Mouse (Mus musculus): ENCODE data around the gene Gm20489. TPM values are rescaled to one million over a fixed set of nuclear protein-coding genes. Genes with fewer than 3 reads are reported as not detected.

Gm20489 gene
- polyA plus RNA-seq (2012; ENCODE audit: insufficient read depth, insufficient read length, missing spikeins): 2.3 TPM in 1 of 2 replicates, not detected in the other

- Histone ChIP-seq H3K4me1 (ENCODE audit: control insufficient read depth, insufficient read depth, low read length) (peaks cover 19% of the 10 kb centered on the region), H3K4me3 (ENCODE audit: insufficient read depth, low read length) (peak within 1 kb of the TSS; percentile 66), H3K27ac (ENCODE audit: insufficient read depth, low read depth, low read length) (peak within 1 kb of the TSS; percentile 69)
- TF ChIP-seq POLR2A (IDR thresholded peaks at IDR 0.05; ENCODE audit: borderline replicate concordance, low read depth, low read length): no peak
Observed at GRCm38 (mm10) chrX:101268755-101269124, at the start of gene Gm20489. Gene Gm20489 (minus strand): TSS chrX:101269023.

- H3K4me3 ChIP-seq (ENCODE audit: insufficient read depth, low read length): no peak overlapping the region
Observed at GRCm38 (mm10) chrX:101313625-101314359, 45.0 kb upstream of the Gm20489 start.

GRCm38 (mm10) chrX:101309299-101309698 is 40.5 kb upstream of the Gm20489 start:
- no peak for TF ChIP-seq POLR2A (IDR thresholded peaks at IDR 0.05; ENCODE audit: borderline replicate concordance, low read depth, low read length)
- no peak for TF ChIP-seq CTCF (IDR thresholded peaks at IDR 0.05; ENCODE audit: low read depth, low read length)
- H3K27ac ChIP-seq (ENCODE audit: insufficient read depth, low read depth, low read length): no peak overlapping the region
- H3K4me1 ChIP-seq (ENCODE audit: control insufficient read depth, insufficient read depth, low read length): no peaks in the 10 kb centered on the region
- H3K4me3 ChIP-seq (ENCODE audit: insufficient read depth, low read length): no peak overlapping the region

More at GRCm38 (mm10) chrX:101313625-101314359, 45.0 kb upstream of the Gm20489 start:
- no peak for TF ChIP-seq CTCF (IDR thresholded peaks at IDR 0.05; ENCODE audit: low read depth, low read length)
- no peak for TF ChIP-seq POLR2A (IDR thresholded peaks at IDR 0.05; ENCODE audit: borderline replicate concordance, low read depth, low read length)
- Histone ChIP-seq H3K27ac (ENCODE audit: insufficient read depth, low read depth, low read length) (no peak overlapping the region), H3K4me1 (ENCODE audit: control insufficient read depth, insufficient read depth, low read length) (no peaks in the 10 kb centered on the region)

- Histone ChIP-seq H3K4me3 (ENCODE audit: insufficient read depth, low read length) (no peak overlapping the region), H3K27ac (ENCODE audit: insufficient read depth, low read depth, low read length) (no peak overlapping the region), H3K4me1 (ENCODE audit: control insufficient read depth, insufficient read depth, low read length) (no peaks in the 10 kb centered on the region)
- no peak for TF ChIP-seq CTCF (IDR thresholded peaks at IDR 0.05; ENCODE audit: low read depth, low read length)
- TF ChIP-seq POLR2A (IDR thresholded peaks at IDR 0.05; ENCODE audit: borderline replicate concordance, low read depth, low read length): no peak
Observed at GRCm38 (mm10) chrX:101304646-101305045, 35.8 kb upstream of the Gm20489 start.

GRCm38 (mm10) chrX:101301654-101302053 is 32.8 kb upstream of the Gm20489 start:
- Histone ChIP-seq H3K27ac (ENCODE audit: insufficient read depth, low read depth, low read length) (no peak overlapping the region), H3K4me3 (ENCODE audit: insufficient read depth, low read length) (no peak overlapping the region), H3K4me1 (ENCODE audit: control insufficient read depth, insufficient read depth, low read length) (no peaks in the 10 kb centered on the region)
- no peak for TF ChIP-seq POLR2A (IDR thresholded peaks at IDR 0.05; ENCODE audit: borderline replicate concordance, low read depth, low read length)
- no peak for TF ChIP-seq CTCF (IDR thresholded peaks at IDR 0.05; ENCODE audit: low read depth, low read length)

GRCm38 (mm10) chrX:101300427-101301030 is 31.7 kb upstream of the Gm20489 start:
- Histone ChIP-seq H3K27ac (ENCODE audit: insufficient read depth, low read depth, low read length) (no peak overlapping the region), H3K4me1 (ENCODE audit: control insufficient read depth, insufficient read depth, low read length) (no peaks in the 10 kb centered on the region), H3K4me3 (ENCODE audit: insufficient read depth, low read length) (no peak overlapping the region)
- TF ChIP-seq POLR2A (IDR thresholded peaks at IDR 0.05; ENCODE audit: borderline replicate concordance, low read depth, low read length) (no peak), CTCF (IDR thresholded peaks at IDR 0.05; ENCODE audit: low read depth, low read length) (no peak)

- Histone ChIP-seq H3K27ac (ENCODE audit: insufficient read depth, low read depth, low read length) (no peak overlapping the region), H3K4me3 (ENCODE audit: insufficient read depth, low read length) (no peak overlapping the region), H3K4me1 (ENCODE audit: control insufficient read depth, insufficient read depth, low read length) (no peaks in the 10 kb centered on the region)
- no peak for TF ChIP-seq POLR2A (IDR thresholded peaks at IDR 0.05; ENCODE audit: borderline replicate concordance, low read depth, low read length)
- TF ChIP-seq CTCF (IDR thresholded peaks at IDR 0.05; ENCODE audit: low read depth, low read length): no peak
Observed at GRCm38 (mm10) chrX:101299473-101300426, 30.9 kb upstream of the Gm20489 start.

GRCm38 (mm10) chrX:101299055-101299454 is 30.2 kb upstream of the Gm20489 start, which contains the start of gene Nlgn3:
Gene Nlgn3 (plus strand): TSS chrX:101299168.
- Histone ChIP-seq H3K4me1 (ENCODE audit: control insufficient read depth, insufficient read depth, low read length) (no peaks in the 10 kb centered on the region), H3K4me3 (ENCODE audit: insufficient read depth, low read length) (no peak within 1 kb of the TSS), H3K27ac (ENCODE audit: insufficient read depth, low read depth, low read length) (no peak within 1 kb of the TSS)
- TF ChIP-seq CTCF (IDR thresholded peaks at IDR 0.05; ENCODE audit: low read depth, low read length) (no peak), POLR2A (IDR thresholded peaks at IDR 0.05; ENCODE audit: borderline replicate concordance, low read depth, low read length) (no peak)

- no peaks in the 10 kb centered on the region for H3K4me1 ChIP-seq (ENCODE audit: control insufficient read depth, insufficient read depth, low read length)
- no peak overlapping the region for H3K27ac ChIP-seq (ENCODE audit: insufficient read depth, low read depth, low read length)
- H3K4me3 ChIP-seq (ENCODE audit: insufficient read depth, low read length): no peak overlapping the region
Observed at GRCm38 (mm10) chrX:101290111-101290510, 21.3 kb upstream of the Gm20489 start.

More at GRCm38 (mm10) chrX:101290111-101290510, 21.3 kb upstream of the Gm20489 start:
- TF ChIP-seq CTCF (IDR thresholded peaks at IDR 0.05; ENCODE audit: low read depth, low read length) (no peak), POLR2A (IDR thresholded peaks at IDR 0.05; ENCODE audit: borderline replicate concordance, low read depth, low read length) (no peak)

Measured in bone marrow macrophage, adult 2 months (primary cell).